Mouse (Mus musculus) spleen, adult 2 months (tissue): Measurements from ENCODE around the gene Fam13a. TPM values are rescaled to one million over a fixed set of nuclear protein-coding genes. Genes with fewer than 3 reads are reported as not detected.
A peak's percentile ranks its signal among the peaks of the same experiment; 100 is the strongest.

Source experiments
- DNase-seq, 2 experiments: peaks; one replicate each; pipeline versions ENCODE4 v3.0.0 to v3.0.0-alpha.2; 2012 to 2021; ENCODE audit warnings: low spot score in 2 of 2, low read depth in 1 of 2
- H3K27ac ChIP-seq: fragments of 200-500 bp; 2 replicates; pipeline ENCODE4 v1.5.1; 2012; ENCODE audit warnings: low read length, inconsistent platforms; ENCODE audit not compliant: insufficient read depth
- H3K27me3 ChIP-seq: fragments of 200-500 bp; 2 replicates; pipeline ENCODE4 v1.6.1; 2012; ENCODE audit warnings: mild to moderate bottlenecking, moderate library complexity, low read length, inconsistent platforms; ENCODE audit not compliant: control insufficient read depth, insufficient read depth
- H3K36me3 ChIP-seq: fragments of 200-500 bp; 2 replicates; pipeline ENCODE4 v1.6.1; 2012; ENCODE audit warnings: mild to moderate bottlenecking, low read length, inconsistent platforms; ENCODE audit not compliant: control insufficient read depth, insufficient read depth
- H3K4me1 ChIP-seq: fragments of 200-500 bp; 2 replicates; pipeline ENCODE4 v1.6.1; 2011; ENCODE audit warnings: inconsistent platforms; ENCODE audit not compliant: control insufficient read depth, insufficient read depth, insufficient read length
- H3K4me3 ChIP-seq: fragments of 200-500 bp; 2 replicates; pipeline ENCODE4 v1.5.1; 2011; ENCODE audit warnings: mild to moderate bottlenecking, inconsistent platforms; ENCODE audit not compliant: insufficient read depth, insufficient read length; ENCODE audit errors: extremely low read depth
- CTCF ChIP-seq: fragments of 200-500 bp; IDR thresholded peaks from 2 replicates; pipeline ENCODE4 v1.5.1; 2011; ENCODE audit warnings: mild to moderate bottlenecking, inconsistent platforms; ENCODE audit not compliant: insufficient read depth, insufficient read length, insufficient replicate concordance; ENCODE audit errors: extremely low read depth
- POLR2A ChIP-seq: fragments of 200-500 bp; IDR thresholded peaks from 2 replicates; pipeline ENCODE4 v1.6.1; 2011; ENCODE audit warnings: low read depth, low read length, inconsistent platforms
- WGBS: fragments of 180-500 bp; shearing (Covaris S2); methylation state at CpG from one replicate; pipeline ENCODE4 v1.1.7; 2018; 5-methylcytosine and 5-hydroxymethylcytosine counted together
- polyA plus RNA-seq: library from polyadenylated mRNA; depleted of rRNA; stranded (reverse); fragments of >200 nt; gene quantifications from 2 replicates; pipeline ENCODE4 v1.2.3, GENCODE M21; 2012; rRNA removed

Fam13a gene
- polyA plus RNA-seq: 0.78 and 0.89 TPM in 2 replicates

DNA sequence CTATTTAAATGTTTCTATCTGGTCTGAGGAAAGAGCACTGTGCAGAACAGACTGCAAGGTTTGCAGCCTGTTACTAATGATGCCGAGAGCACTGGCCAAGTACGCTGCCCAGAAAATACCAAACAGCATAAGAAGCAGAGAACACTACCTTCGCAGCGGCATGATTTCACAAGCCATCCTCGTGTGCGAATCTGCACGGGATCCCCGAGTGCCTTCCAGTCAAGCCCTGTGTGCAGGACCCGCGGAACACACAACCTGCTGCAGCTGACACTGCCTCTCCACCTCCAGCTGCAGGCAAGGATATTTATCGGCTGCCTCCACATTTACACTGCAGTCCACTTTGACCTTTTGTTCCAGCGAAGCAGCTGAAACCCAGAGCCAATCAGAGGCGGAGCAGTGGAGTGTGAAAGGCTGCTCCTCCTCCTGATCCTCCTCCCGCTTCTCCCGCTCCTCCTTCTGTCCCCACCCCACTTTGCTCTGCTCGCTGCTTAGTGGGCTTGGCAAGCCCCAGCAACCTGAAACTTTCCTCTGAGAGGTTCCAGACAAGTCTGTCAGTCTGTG lies at the start of gene Fam13a:
Fam13a (minus strand) TSS at position 386 of the 561 bp plus-strand sequence.
- peak in 1 of 2 experiments; percentile 7 for DNase-seq
- H3K27ac ChIP-seq: no peak within 1 kb of the TSS
- no peaks in the 10 kb centered on the region for H3K4me1 ChIP-seq
- peak within 1 kb of the TSS; percentile 57 for H3K4me3 ChIP-seq
- no peaks in the 10 kb centered on the region for H3K36me3 ChIP-seq
- WGBS: 1% methylated on average over 16 of the region's 16 CpGs
- TF ChIP-seq POLR2A: no peak
- TF ChIP-seq CTCF: no peak
- H3K27me3 ChIP-seq: no peaks in the 10 kb centered on the region; the same call in 1 of the 2 replicates

- Histone ChIP-seq H3K27ac (no peak overlapping the region), H3K4me1 (no peaks in the 10 kb centered on the region), H3K4me3 (no peak overlapping the region), H3K27me3 (no peaks in the 10 kb centered on the region), H3K36me3 (no peaks in the 10 kb centered on the region)
- TF ChIP-seq POLR2A (no peak), CTCF (no peak)
- no peak for DNase-seq
- 81% methylated on average over 5 of the region's 5 CpGs for WGBS
Measured at GRCm38 (mm10) chr6:59072096-59073060, 48.0 kb upstream of the Fam13a start.

GRCm38 (mm10) chr6:59071691-59072090 lies 47.3 kb upstream of the Fam13a start:
- 90% methylated on average over 3 of the region's 3 CpGs for WGBS
- no peaks in the 10 kb centered on the region for H3K27me3 ChIP-seq
- no peak for DNase-seq
- H3K36me3 ChIP-seq: no peaks in the 10 kb centered on the region
- no peak overlapping the region for H3K27ac ChIP-seq
- no peaks in the 10 kb centered on the region for H3K4me1 ChIP-seq
- H3K4me3 ChIP-seq: no peak overlapping the region
- TF ChIP-seq POLR2A: no peak
- TF ChIP-seq CTCF: no peak

DNA sequence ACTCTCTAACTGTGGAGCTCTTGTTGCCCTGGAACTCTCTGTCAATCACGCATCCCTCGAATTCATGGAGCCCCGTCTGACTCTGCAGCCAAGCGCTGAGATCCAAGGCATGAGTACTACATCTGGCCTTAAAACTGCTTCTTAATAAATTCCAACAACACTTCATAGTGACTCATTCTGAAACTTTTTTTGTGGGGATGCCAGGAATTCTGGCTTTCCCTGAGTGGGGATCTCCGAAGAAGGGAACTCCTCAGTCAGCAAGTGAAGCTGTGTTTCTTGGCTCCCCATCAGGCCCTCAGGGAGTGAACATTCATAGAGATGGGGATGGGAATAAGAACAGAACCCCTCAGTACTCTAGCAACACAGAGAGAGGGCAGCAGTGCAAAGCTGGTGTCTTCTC lies 43.8 kb upstream of the Fam13a start:
- H3K4me1 ChIP-seq: no peaks in the 10 kb centered on the region
- TF ChIP-seq CTCF (no peak), POLR2A (no peak)
- no peak overlapping the region for H3K27ac ChIP-seq
- no peaks in the 10 kb centered on the region for H3K27me3 ChIP-seq
- DNase-seq: no peak
- H3K36me3 ChIP-seq: no peaks in the 10 kb centered on the region
- 87% methylated on average over 5 of the region's 5 CpGs for WGBS
- H3K4me3 ChIP-seq: no peak overlapping the region

- no peak for DNase-seq
- 58% methylated on average over 4 of the region's 4 CpGs for WGBS
- H3K4me1 ChIP-seq: no peaks in the 10 kb centered on the region
- TF ChIP-seq POLR2A (no peak), CTCF (no peak)
- no peak overlapping the region for H3K27ac ChIP-seq
- no peaks in the 10 kb centered on the region for H3K36me3 ChIP-seq
- no peak overlapping the region for H3K4me3 ChIP-seq
- H3K27me3 ChIP-seq: no peaks in the 10 kb centered on the region
Measured at GRCm38 (mm10) chr6:59064440-59064839, 40.1 kb upstream of the Fam13a start.

GRCm38 (mm10) chr6:59053232-59053631 lies 28.9 kb upstream of the Fam13a start:
- Histone ChIP-seq H3K4me1 (no peaks in the 10 kb centered on the region), H3K4me3 (no peak overlapping the region), H3K36me3 (no peaks in the 10 kb centered on the region), H3K27me3 (no peaks in the 10 kb centered on the region), H3K27ac (no peak overlapping the region)
- TF ChIP-seq POLR2A: no peak
- TF ChIP-seq CTCF: no peak
- DNase-seq: no peak
- WGBS: 90% methylated on average over 2 of the region's 2 CpGs

DNA sequence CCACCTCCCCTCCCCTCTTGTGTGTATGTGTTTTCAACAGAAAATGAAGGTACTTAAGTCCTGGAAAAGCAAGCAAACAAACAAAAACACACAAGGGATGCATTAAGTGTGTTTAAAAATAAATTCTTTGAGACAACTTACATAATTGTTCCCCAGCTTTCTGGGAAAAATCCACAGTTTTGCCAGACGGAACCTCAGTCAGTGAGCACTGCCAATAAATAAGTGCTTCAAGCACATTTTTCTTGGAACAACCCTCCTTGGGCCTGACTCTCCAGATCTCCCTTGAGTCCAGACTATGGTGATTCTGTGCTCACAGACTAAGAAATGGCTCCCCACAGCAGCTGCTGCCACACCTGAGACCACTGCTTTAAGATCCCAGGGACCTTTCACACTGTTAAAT lies 15.4 kb upstream of the Fam13a start:
- Histone ChIP-seq H3K27ac (no peak overlapping the region), H3K4me3 (no peak overlapping the region), H3K36me3 (no peaks in the 10 kb centered on the region), H3K27me3 (no peaks in the 10 kb centered on the region), H3K4me1 (no peaks in the 10 kb centered on the region)
- TF ChIP-seq CTCF: no peak
- 89% methylated on average over 1 of the region's 1 CpGs for WGBS
- no peak for DNase-seq
